Mouse (Mus musculus) embryonic fibroblast, embryonic 13.5 days (primary cell): ENCODE measurements at regions not wholly inside any gene's neighbourhood (a gene's known extent, or its start where the extent isn't known, plus 50 kb on each side); places are given as distances from the start of the nearest gene placed in this dataset.

Experiments used
- CTCF ChIP-seq: IDR thresholded peaks from 2 replicates; pipeline ENCODE4 v1.5.1; 2011; ENCODE audit warnings: mild to moderate bottlenecking, control low read depth, low read length, moderate library complexity, borderline replicate concordance; ENCODE audit not compliant: insufficient read depth
- POLR2A ChIP-seq: IDR thresholded peaks from 2 replicates; pipeline ENCODE4 v1.6.1; 2011; ENCODE audit warnings: low read depth, mild to moderate bottlenecking, control low read depth, low read length, moderate library complexity

GRCm38 (mm10) chr12:79965471-79966288 is 147.1 kb downstream of the Zfp36l1 start:
- TF ChIP-seq POLR2A: peak; percentile 26; the same call in 1 of the 2 replicates
- TF ChIP-seq CTCF: no peak
